Mouse (Mus musculus): ENCODE data around the gene Olfr786. TPM values are rescaled to one million over a fixed set of nuclear protein-coding genes. Genes with fewer than 3 reads are reported as not detected.

Gene Olfr786
- polyA plus RNA-seq (2012; ENCODE audit: insufficient read depth, low replicate concordance), result not detected in 2 replicates

GRCm38 (mm10) chr10:129427006-129427405 lies at the start of gene Olfr786:
Gene Olfr786 (plus strand): TSS chr10:129427306.
- Histone ChIP-seq H3K27me3 (replicated peaks) (no peaks in the 10 kb centered on the region), H3K9me3 (peaks cover 2% of the 10 kb centered on the region), H3K36me3 (replicated peaks; ENCODE audit: low read length) (no peaks in the 10 kb centered on the region), H3K4me1 (no peaks in the 10 kb centered on the region), H3K4me3 (replicated peaks) (no peak within 1 kb of the TSS)
- TF ChIP-seq GATA1 (IDR thresholded peaks at IDR 0.05; ENCODE audit: borderline replicate concordance, low read length) (no peak), FLI1 (IDR thresholded peaks at IDR 0.05; ENCODE audit: low read length) (no peak)

GRCm38 (mm10) chr10:129383783-129384182 lies 43.3 kb upstream of the Olfr786 start, which contains the start of gene Olfr784:
Gene Olfr784 (plus strand): TSS chr10:129384083.
- H3K4me1 ChIP-seq, result no peaks in the 10 kb centered on the region
- H3K36me3 ChIP-seq (replicated peaks; ENCODE audit: low read length), result no peaks in the 10 kb centered on the region
- H3K9me3 ChIP-seq, result peaks cover 9% of the 10 kb centered on the region
- H3K4me3 ChIP-seq (replicated peaks), result no peak within 1 kb of the TSS
- TF ChIP-seq GATA1 (IDR thresholded peaks at IDR 0.05; ENCODE audit: borderline replicate concordance, low read length) (no peak), FLI1 (IDR thresholded peaks at IDR 0.05; ENCODE audit: low read length) (no peak)
- H3K27me3 ChIP-seq (replicated peaks), result no peaks in the 10 kb centered on the region

- no peak for TF ChIP-seq FLI1 (IDR thresholded peaks at IDR 0.05; ENCODE audit: low read length)
- TF ChIP-seq GATA1 (IDR thresholded peaks at IDR 0.05; ENCODE audit: borderline replicate concordance, low read length), result no peak
- Histone ChIP-seq H3K4me3 (replicated peaks) (no peak overlapping the region), H3K27me3 (replicated peaks) (no peaks in the 10 kb centered on the region), H3K4me1 (no peaks in the 10 kb centered on the region), H3K9me3 (peaks cover 7% of the 10 kb centered on the region; the same call in 1 of the 2 replicates), H3K36me3 (replicated peaks; ENCODE audit: low read length) (no peaks in the 10 kb centered on the region)
These were observed 26.2 kb upstream of the Olfr786 start for GRCm38 (mm10) chr10:129400892-129401291.

DNA sequence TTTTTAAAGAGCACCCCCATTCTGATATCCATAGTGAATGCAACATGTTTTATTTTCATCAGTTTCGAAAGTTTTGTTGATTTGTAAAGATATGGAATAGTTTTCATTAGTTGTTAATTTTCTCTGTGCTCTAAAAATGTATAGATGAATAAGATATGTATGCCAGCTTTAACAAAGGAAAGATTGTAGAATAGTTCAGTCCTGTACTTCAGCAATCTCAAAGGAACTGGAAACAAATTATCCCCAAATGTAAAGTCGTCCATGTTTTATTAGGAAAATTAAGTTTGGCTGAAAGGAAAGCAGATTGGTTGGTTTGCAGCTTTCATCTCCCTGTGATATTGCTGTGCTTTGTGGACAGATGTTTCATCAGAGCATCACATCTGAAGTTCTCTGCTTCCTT lies 22.0 kb upstream of the Olfr786 start, which contains the start of gene Olfr785:
Gene Olfr785 (plus strand): TSS at position 301 of the 400 bp plus-strand sequence.
- Histone ChIP-seq H3K36me3 (replicated peaks; ENCODE audit: low read length) (no peaks in the 10 kb centered on the region), H3K4me1 (no peaks in the 10 kb centered on the region), H3K27me3 (replicated peaks) (no peaks in the 10 kb centered on the region), H3K4me3 (replicated peaks) (no peak within 1 kb of the TSS), H3K9me3 (0 out of 2 replicates have a peak, but pooled peaks cover 4% of the 10 kb centered on the region)
- no peak for TF ChIP-seq GATA1 (IDR thresholded peaks at IDR 0.05; ENCODE audit: borderline replicate concordance, low read length)
- TF ChIP-seq FLI1 (IDR thresholded peaks at IDR 0.05; ENCODE audit: low read length), result no peak

DNA sequence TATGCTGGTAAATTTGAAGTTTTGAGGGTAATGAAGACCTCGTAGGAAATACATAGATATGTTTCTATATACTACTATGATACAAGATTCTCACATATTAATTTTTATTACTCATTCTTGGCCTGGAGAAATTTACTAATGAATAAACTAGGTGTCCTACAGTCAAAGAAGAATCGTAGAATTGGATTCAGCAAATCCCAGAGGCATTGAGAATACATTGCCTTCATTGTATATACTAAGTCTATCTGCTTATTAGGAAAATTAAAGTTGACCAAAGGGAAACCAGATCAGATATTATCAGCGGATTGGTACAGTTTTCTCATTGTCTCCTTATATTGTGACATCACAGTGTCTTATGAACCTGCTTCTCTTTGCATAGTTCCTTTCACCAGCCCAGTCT lies 34.5 kb downstream of the Olfr786 start, which contains the start of gene Olfr787:
Gene Olfr787 (plus strand): TSS at position 301 of the 400 bp plus-strand sequence.
- Histone ChIP-seq H3K9me3 (no peaks in the 10 kb centered on the region; the same call in 1 of the 2 replicates), H3K4me3 (replicated peaks) (no peak within 1 kb of the TSS), H3K36me3 (replicated peaks; ENCODE audit: low read length) (no peaks in the 10 kb centered on the region), H3K4me1 (no peaks in the 10 kb centered on the region), H3K27me3 (replicated peaks) (no peaks in the 10 kb centered on the region)
- TF ChIP-seq FLI1 (IDR thresholded peaks at IDR 0.05; ENCODE audit: low read length) (no peak), GATA1 (IDR thresholded peaks at IDR 0.05; ENCODE audit: borderline replicate concordance, low read length) (no peak)

DNA sequence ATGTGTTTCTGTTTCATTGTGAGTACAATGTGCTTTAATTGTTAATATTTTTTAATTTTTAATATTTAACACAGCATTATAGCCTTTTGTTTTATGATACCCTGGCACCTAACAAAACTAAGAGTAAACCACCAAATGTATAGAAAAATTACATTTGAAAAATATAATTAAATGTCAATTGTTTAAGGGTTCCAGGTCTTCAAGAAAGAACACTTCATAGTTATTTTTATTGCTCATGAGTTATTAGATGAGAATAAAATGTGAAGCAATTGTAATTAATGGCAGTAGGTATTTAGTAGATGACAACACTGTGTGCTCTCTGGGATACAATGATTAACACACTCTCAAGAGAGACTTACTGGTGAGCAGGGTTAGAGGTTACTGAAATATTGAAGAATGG lies 43.6 kb downstream of the Olfr786 start, which contains the start of gene Olfr788:
Gene Olfr788 (plus strand): TSS at position 301 of the 400 bp plus-strand sequence.
- no peaks in the 10 kb centered on the region for H3K9me3 ChIP-seq
- no peaks in the 10 kb centered on the region for H3K36me3 ChIP-seq (replicated peaks; ENCODE audit: low read length)
- no peak for TF ChIP-seq GATA1 (IDR thresholded peaks at IDR 0.05; ENCODE audit: borderline replicate concordance, low read length)
- TF ChIP-seq FLI1 (IDR thresholded peaks at IDR 0.05; ENCODE audit: low read length), result no peak
- H3K4me3 ChIP-seq (replicated peaks), result no peak within 1 kb of the TSS
- no peaks in the 10 kb centered on the region for H3K4me1 ChIP-seq
- H3K27me3 ChIP-seq (replicated peaks), result no peaks in the 10 kb centered on the region

GRCm38 (mm10) chr10:129473256-129473655 lies 46.1 kb downstream of the Olfr786 start:
- H3K27me3 ChIP-seq (replicated peaks), result no peaks in the 10 kb centered on the region
- no peaks in the 10 kb centered on the region for H3K4me1 ChIP-seq
- no peak overlapping the region for H3K4me3 ChIP-seq (replicated peaks)
- H3K9me3 ChIP-seq, result no peaks in the 10 kb centered on the region
- TF ChIP-seq GATA1 (IDR thresholded peaks at IDR 0.05; ENCODE audit: borderline replicate concordance, low read length), result no peak
- no peak for TF ChIP-seq FLI1 (IDR thresholded peaks at IDR 0.05; ENCODE audit: low read length)
- no peaks in the 10 kb centered on the region for H3K36me3 ChIP-seq (replicated peaks; ENCODE audit: low read length)

GRCm38 (mm10) chr10:129473723-129474122 lies 46.6 kb downstream of the Olfr786 start:
- TF ChIP-seq FLI1 (IDR thresholded peaks at IDR 0.05; ENCODE audit: low read length) (no peak), GATA1 (IDR thresholded peaks at IDR 0.05; ENCODE audit: borderline replicate concordance, low read length) (no peak)
- H3K9me3 ChIP-seq, result no peaks in the 10 kb centered on the region
- H3K4me1 ChIP-seq, result no peaks in the 10 kb centered on the region
- no peaks in the 10 kb centered on the region for H3K36me3 ChIP-seq (replicated peaks; ENCODE audit: low read length)
- H3K27me3 ChIP-seq (replicated peaks), result no peaks in the 10 kb centered on the region
- no peak overlapping the region for H3K4me3 ChIP-seq (replicated peaks)

DNA sequence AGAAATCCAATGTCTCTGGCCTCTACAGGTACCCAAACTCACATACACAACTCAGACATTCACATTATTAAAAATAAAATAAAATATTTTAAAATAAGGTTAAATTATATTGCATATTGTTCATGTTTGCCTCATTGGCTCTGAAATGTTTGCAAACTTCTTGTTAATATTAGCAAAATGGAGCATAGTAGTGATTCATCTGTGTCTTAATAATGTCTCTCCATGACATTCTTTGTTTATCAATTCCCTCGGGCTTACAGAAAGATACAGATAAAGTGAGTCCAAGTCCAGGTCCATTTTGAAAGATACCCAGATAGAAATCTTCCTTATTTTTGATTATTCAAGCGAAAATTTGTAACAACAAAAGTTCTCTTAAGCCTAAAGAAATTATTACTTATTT lies 57.3 kb downstream of the Olfr786 start, which contains the start of gene Olfr789:
Gene Olfr789 (plus strand): TSS at position 301 of the 400 bp plus-strand sequence.
- Histone ChIP-seq H3K27me3 (replicated peaks) (no peaks in the 10 kb centered on the region), H3K4me3 (replicated peaks) (no peak within 1 kb of the TSS), H3K4me1 (no peaks in the 10 kb centered on the region), H3K36me3 (replicated peaks; ENCODE audit: low read length) (no peaks in the 10 kb centered on the region), H3K9me3 (no peaks in the 10 kb centered on the region)
- TF ChIP-seq GATA1 (IDR thresholded peaks at IDR 0.05; ENCODE audit: borderline replicate concordance, low read length), result no peak

Other genes with a start within 250 kb of the Olfr786 start
- gene Olfr772, start 249.4 kb upstream of the Olfr786 start, polyA plus RNA-seq (2012; ENCODE audit: insufficient read depth, low replicate concordance), result not detected in 2 replicates
- gene Olfr773, start 239.9 kb upstream of the Olfr786 start, polyA plus RNA-seq (2012; ENCODE audit: insufficient read depth, low replicate concordance), result not detected in 2 replicates
- gene Olfr774, start 191.1 kb upstream of the Olfr786 start, polyA plus RNA-seq (2012; ENCODE audit: insufficient read depth, low replicate concordance), result not detected in 2 replicates
- not detected in 2 replicates for gene Olfr775, start 178.9 kb upstream of the Olfr786 start, polyA plus RNA-seq (2012; ENCODE audit: insufficient read depth, low replicate concordance)
- not detected in 2 replicates for gene Olfr776, start 168.2 kb upstream of the Olfr786 start, polyA plus RNA-seq (2012; ENCODE audit: insufficient read depth, low replicate concordance)
- not detected in 2 replicates for gene Olfr777, start 155.8 kb upstream of the Olfr786 start, polyA plus RNA-seq (2012; ENCODE audit: insufficient read depth, low replicate concordance)
- gene Olfr780, start 109.2 kb upstream of the Olfr786 start, polyA plus RNA-seq (2012; ENCODE audit: insufficient read depth, low replicate concordance), result not detected in 2 replicates
- gene Olfr781, start 98.5 kb upstream of the Olfr786 start, polyA plus RNA-seq (2012; ENCODE audit: insufficient read depth, low replicate concordance), result not detected in 2 replicates
- not detected in 2 replicates for gene Olfr782, start 78.5 kb upstream of the Olfr786 start, polyA plus RNA-seq (2012; ENCODE audit: insufficient read depth, low replicate concordance)
- not detected in 2 replicates for gene Olfr784, start 43.2 kb upstream of the Olfr786 start, polyA plus RNA-seq (2012; ENCODE audit: insufficient read depth, low replicate concordance)
- not detected in 2 replicates for gene Olfr785, start 21.9 kb upstream of the Olfr786 start, polyA plus RNA-seq (2012; ENCODE audit: insufficient read depth, low replicate concordance)
- 2.0 TPM in 1 of 2 replicates, not detected in the other for gene Olfr787, start 34.6 kb downstream of the Olfr786 start, polyA plus RNA-seq (2012; ENCODE audit: insufficient read depth, low replicate concordance)
- gene Olfr788, start 43.7 kb downstream of the Olfr786 start, polyA plus RNA-seq (2012; ENCODE audit: insufficient read depth, low replicate concordance), result not detected in 2 replicates
- gene Olfr789, start 57.4 kb downstream of the Olfr786 start, polyA plus RNA-seq (2012; ENCODE audit: insufficient read depth, low replicate concordance), result not detected in 2 replicates
- gene Olfr790, start 71.2 kb downstream of the Olfr786 start, polyA plus RNA-seq (2012; ENCODE audit: insufficient read depth, low replicate concordance), result not detected in 2 replicates
- not detected in 2 replicates for gene Olfr791, start 94.5 kb downstream of the Olfr786 start, polyA plus RNA-seq (2012; ENCODE audit: insufficient read depth, low replicate concordance)
- not detected in 2 replicates for gene Olfr792, start 111.9 kb downstream of the Olfr786 start, polyA plus RNA-seq (2012; ENCODE audit: insufficient read depth, low replicate concordance)
- gene Olfr794, start 140.3 kb downstream of the Olfr786 start, polyA plus RNA-seq (2012; ENCODE audit: insufficient read depth, low replicate concordance), result not detected in 2 replicates
- gene Olfr796, start 185.3 kb downstream of the Olfr786 start, polyA plus RNA-seq (2012; ENCODE audit: insufficient read depth, low replicate concordance), result not detected in 2 replicates
- 0.76 TPM in 1 of 2 replicates, not detected in the other for gene Olfr798, start 200.6 kb downstream of the Olfr786 start, polyA plus RNA-seq (2012; ENCODE audit: insufficient read depth, low replicate concordance)
- not detected in 2 replicates for gene Olfr799, start 210.2 kb downstream of the Olfr786 start, polyA plus RNA-seq (2012; ENCODE audit: insufficient read depth, low replicate concordance)
- not detected in 2 replicates for gene Olfr800, start 230.4 kb downstream of the Olfr786 start, polyA plus RNA-seq (2012; ENCODE audit: insufficient read depth, low replicate concordance)
- not detected in 2 replicates for gene Olfr801, start 246.6 kb downstream of the Olfr786 start, polyA plus RNA-seq (2012; ENCODE audit: insufficient read depth, low replicate concordance)

All from megakaryocyte, embryonic 14.5 days (primary cell).